Mouse (Mus musculus) inflammation-experienced regulatory T-cells, adult 16 weeks (primary cell): Measurements from ENCODE around the gene Gm11937. TPM values are rescaled to one million over a fixed set of nuclear protein-coding genes. Genes with fewer than 3 reads are reported as not detected.

Source experiments
- polyA plus RNA-seq: library from polyadenylated mRNA; unstranded; fragments of 100-300 nt; shearing (Covaris generic); gene quantifications from one replicate; pipeline ENCODE4 v1.2.1, GENCODE M21; 2017

Gm11937 gene
- polyA plus RNA-seq, result not detected

DNA sequence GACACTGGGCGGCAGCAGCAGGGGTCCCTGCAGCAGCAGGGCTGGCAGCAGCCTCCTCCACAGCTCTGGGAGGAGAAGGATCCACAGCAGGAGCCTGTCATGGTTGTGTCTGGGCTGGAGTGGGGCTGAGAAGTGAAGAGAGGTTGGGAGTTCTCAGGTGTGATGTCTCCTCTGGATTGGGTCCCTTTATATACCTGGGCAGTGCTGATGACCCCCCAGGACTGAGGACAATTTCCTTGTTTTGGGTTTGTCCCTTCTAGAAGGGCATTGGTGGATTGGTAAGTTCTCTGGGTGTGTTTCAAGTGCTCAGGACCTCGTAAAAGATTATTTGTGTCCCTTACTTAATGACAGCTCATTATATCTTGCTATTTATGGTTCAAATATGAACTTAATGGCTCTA lies at the start of gene Gm11937:
TSS of gene Gm11937 (minus strand) at position 101 of the 400 bp plus-strand sequence.

DNA sequence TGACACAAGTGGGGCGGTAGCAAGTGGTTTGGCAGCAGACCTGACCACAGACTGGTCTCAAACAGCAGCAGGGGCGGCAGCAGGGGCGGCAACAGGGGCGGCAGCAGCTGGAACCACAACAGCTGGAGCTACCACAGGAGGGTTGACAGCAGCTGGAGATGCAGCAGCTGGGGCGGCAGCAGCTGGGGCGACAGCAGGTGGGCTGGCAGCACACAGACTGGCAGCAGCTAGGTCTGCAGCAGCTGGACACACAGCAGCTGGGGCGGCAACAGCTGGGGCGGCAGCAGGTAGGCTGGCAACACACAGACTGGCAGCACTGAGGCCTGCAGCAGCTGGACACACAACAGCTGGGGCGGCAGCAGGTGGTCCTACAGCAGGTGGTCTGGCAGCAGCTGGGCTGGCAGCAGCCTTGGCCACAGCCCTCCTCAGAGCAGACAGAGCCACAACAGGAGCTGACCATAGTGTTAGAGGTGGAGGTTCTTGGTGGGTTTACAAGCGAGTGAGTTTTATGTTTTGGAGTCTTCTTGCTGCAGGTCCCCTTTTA lies 48.5 kb upstream of the Gm11937 start, which contains the start of gene Gm11563:
TSS of gene Gm11563 (minus strand) at position 494 of the 544 bp plus-strand sequence.

DNA sequence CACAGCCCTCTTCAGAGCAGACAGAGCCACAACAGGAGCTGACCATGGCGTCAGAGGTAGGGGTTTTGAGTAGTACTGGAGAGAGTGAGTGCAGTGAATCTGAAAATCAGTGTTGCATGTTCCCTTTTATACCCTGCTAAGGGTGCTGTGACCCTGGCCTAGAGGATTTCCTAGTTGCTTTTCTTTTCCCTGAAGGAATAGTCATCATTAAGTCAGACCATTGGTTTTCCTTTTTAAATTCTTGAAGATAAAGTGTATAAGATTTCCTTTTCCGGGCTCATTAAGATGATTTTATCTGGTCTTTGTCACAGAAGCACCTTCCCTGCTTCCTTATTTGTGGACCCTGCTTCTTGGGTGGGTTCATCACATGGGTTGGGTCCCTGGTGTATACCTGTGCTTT lies 40.1 kb upstream of the Gm11937 start, which contains the start of gene Gm11555:
TSS of gene Gm11555 (minus strand) at position 101 of the 400 bp plus-strand sequence.

DNA sequence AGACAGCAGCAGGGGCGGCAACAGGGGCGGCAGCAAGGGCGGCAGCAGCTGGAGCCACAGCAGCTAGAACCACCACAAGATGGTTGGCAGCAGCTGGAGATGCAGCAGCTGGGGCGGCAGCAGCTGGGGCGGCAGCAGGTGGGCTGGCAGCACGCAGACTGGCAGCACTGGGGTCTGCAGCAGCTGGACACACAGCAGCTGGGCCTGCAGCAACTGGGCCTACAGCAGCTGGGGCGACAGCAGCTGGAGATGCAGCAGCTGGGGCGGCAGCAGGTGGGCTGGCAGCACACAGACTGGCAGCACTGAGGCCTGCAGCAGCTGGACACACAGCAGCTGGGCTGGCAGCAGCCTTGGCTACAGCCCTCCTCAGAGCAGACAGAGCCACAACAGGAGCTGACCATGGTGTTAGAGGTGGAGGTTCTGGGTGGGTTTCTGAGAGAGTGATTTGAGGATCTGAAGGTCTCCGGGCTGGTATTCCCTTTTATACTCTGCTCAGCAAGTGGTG lies 33.7 kb upstream of the Gm11937 start, which contains the start of gene Krtap4-7:
TSS of gene Krtap4-7 (minus strand) at position 455 of the 505 bp plus-strand sequence.

DNA sequence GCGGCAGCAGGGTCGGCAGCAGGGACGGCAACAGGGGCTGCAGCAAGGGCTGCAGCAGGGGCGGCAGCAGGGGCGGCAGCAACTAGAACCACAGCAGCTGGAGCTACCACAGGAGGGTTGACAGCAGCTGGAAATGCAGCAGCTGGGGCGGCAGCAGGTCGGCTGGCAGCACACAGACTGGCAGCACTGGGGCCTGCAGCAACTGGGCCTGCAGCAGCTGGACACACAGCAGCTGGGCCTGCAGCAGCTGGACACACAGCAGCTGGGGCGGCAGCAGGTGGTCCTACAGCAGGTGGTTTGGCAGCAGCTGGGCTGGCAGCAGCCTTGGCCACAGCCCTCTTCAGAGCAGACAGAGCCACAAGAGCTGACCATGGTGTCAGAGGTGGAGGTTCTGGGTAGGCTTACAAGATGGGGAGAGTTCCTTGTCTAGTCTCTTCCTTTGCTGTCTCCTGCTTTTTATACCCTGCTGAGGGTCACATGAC lies 24.7 kb upstream of the Gm11937 start, which contains the start of gene Krtap4-2:
TSS of gene Krtap4-2 (minus strand) at position 432 of the 482 bp plus-strand sequence.

DNA sequence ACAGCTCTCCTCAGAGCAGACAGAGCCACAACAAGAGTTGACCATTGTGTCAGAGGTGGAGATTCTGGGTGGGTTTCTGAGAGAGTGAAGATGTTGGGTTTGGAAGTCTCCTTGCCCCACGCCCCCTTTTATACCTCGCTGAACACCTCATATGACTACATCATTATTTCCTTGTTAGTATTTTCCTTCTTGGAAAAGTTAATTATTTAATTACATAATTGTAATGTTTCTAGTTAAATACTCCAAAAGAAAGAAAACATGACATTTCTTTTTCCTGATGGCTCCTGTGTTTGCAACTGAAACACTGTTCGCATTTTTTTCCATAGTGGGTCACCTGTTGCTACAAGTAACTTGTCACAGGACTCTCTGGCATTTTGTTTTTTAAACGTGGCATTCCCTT lies 18.1 kb upstream of the Gm11937 start, which contains the start of gene Krtap4-1:
TSS of gene Krtap4-1 (minus strand) at position 101 of the 400 bp plus-strand sequence.

DNA sequence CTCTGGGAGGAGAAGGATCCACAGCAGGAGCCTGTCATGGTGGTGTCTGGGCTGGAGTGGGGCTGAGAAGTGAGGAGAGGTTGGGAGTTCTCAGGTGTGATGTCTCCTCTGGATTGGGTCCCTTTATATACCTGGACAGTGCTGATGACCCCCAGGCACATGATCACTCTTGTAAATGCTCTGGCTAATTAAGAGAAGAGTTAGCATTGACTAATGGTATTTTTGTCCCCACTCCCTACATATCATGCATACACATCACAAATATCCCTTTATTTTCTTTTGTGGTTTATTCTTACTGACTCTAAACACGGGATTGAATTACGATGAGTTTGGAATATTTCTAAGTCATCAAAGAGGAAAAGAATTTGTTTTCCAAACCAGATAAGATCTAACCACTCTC lies 10.3 kb upstream of the Gm11937 start, which contains the start of gene Gm11562:
TSS of gene Gm11562 (minus strand) at position 101 of the 400 bp plus-strand sequence.

DNA sequence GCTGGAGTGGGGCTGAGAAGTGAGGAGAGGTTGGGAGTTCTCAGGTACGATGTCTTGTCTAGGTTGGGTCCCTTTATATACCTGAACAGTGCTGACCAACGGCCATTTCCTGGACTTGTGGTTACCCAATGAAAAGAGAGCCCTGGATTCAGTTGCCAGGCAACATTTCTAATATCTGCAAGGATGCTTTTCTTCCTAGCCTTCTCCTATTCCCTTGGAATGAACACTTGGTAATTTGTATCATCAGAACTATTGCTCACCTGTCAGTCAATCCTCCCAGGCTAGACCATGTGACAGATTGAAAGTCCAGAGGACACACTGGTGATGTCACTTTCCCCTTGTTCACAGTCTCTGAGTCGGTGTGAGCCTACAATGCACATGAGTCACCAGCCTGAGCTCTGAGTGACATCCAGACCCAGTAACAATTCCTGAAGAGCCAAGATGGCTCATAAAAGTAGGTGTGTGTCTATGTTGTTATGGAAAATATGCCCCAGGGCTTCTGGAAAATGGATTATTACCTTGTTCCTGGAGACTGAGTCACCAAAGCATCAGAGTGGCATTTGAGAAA lies 4.9 kb upstream of the Gm11937 start, which contains the start of gene Krtap2-4:
TSS of gene Krtap2-4 (minus strand) at position 51 of the 568 bp plus-strand sequence.

DNA sequence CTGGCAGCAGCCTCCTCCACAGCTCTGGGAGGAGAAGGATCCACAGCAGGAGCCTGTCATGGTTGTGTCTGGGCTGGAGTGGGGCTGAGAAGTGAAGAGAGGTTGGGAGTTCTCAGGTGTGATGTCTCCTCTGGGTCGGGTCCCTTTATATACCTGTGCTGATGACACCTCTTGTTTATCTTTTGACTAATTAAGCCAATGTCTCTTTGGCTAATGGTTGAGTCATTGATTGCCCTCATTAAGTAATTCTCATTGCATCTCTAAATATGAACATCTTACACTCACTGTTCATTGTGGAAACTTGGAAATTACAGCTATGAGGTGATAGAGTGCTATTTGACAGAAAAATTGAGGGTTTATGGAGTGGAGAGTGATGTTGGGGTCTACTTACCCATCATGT lies 6.8 kb downstream of the Gm11937 start, which contains the start of gene Gm11938:
TSS of gene Gm11938 (minus strand) at position 101 of the 400 bp plus-strand sequence.

DNA sequence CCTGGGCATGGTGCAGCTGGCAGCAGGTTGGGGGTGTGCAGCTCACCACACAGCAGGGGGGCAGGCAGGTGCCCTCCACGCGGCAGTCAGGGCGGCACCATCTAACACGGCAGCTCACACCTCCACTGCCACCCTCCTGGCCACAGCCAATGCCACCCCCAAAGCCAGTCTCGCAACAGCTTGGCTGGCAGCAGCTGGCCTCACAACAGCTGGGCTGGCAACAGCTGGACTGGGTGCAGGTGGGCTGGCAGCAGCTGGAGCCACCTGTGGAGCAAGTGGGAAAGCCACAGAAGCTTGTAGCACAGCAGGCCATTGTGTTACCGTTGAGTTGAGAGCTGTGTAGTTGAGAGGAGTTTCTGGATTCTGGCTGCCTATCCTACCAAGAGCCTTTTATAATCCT lies 12.2 kb downstream of the Gm11937 start, which contains the start of gene Krtap9-3:
TSS of gene Krtap9-3 (minus strand) at position 364 of the 400 bp plus-strand sequence.

DNA sequence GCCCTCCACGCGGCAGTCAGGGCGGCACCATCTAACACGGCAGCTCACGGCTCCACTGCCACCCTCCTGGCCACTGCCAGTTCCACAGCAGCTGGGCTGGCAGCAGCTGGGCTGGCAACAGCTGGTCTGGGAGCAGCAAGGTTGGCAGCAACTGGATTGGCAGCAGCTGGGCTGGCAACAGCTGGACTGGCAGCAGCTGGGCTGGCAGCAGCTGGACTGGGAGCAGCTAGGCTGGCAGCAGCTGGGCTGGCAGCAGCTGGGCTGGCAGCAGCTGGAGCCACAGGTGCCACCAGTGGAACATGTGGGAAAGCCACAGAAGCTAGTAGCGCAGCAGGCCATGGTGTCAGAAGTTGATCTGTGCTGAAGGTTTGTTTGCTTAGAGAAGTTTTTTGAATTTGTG lies 19.0 kb downstream of the Gm11937 start, which contains the start of gene Krtap1-3:
TSS of gene Krtap1-3 (minus strand) at position 359 of the 400 bp plus-strand sequence.

DNA sequence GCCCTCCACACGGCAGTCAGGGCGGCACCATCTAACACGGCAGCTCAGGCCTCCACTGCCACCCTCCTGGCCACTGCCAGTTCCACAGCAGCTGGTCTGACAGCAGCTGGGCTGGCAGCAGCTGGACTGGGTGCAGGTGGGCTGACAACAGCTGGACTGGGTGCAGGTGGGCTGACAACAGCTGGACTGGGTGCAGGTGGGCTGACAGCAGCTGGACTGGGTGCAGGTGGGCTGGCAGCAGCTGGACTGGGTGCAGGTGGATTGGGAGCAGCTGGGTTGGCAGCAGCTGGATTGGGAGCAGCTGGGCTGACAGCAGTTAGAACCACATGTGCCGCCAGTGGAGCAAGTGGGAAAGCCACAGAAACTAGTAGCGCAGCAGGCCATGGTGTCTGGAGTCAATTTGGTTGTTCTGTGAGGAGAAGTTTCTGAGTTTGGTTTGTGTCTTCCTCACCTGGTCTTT lies 26.7 kb downstream of the Gm11937 start, which contains the start of gene Krtap1-4:
TSS of gene Krtap1-4 (minus strand) at position 410 of the 460 bp plus-strand sequence.

DNA sequence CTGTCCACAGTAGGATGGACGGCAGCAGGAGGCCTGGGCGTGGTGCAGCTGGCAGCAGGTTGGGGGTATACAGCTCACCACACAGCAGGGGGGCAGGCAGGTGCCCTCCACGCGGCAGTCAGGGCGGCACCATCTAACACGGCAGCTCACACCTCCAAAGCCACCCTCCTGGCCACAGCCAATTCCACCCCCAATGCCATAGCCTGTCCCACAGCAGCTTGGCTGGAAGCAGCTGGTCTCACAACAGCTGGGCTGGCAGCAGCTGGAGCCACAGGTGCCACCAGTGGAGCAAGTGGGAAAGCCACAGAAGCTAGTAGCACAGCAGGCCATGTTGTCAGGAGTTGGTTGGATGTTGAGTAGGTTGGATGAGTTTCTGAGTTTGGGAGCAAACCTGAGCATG lies 29.4 kb downstream of the Gm11937 start, which contains the start of gene Krtap1-5:
TSS of gene Krtap1-5 (minus strand) at position 381 of the 400 bp plus-strand sequence.

DNA sequence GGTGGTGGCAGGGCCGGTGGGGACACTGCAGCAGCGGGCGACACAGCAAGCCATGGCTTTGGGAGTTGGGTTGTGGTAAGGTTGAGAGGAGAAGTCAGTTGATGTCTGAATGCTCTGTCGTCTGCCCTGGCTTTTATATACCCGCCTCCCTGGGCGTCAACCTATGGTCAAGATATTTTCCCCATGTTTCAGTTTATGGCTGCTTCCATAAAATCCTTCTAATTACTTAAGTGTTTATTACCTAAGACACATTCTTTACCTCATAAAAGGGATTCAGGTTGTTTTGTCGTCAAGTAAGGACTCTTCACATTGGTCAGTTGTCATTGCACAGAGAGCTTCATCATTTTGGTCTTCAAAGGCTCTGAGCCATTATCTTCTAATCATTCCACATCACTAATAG lies 43.5 kb downstream of the Gm11937 start, which contains the start of gene Krtap3-1:
TSS of gene Krtap3-1 (minus strand) at position 101 of the 400 bp plus-strand sequence.

Other genes with a start within 250 kb of the Gm11937 start
- gene Krt28, start 235.3 kb downstream of the Gm11937 start, polyA plus RNA-seq, result not detected
- gene Krt10, start 220.8 kb downstream of the Gm11937 start, polyA plus RNA-seq, result 21.7 TPM
- gene Krt12, start 187.9 kb downstream of the Gm11937 start, polyA plus RNA-seq, result not detected
- gene Krt20, start 172.0 kb downstream of the Gm11937 start, polyA plus RNA-seq, result not detected
- gene Krt23, start 117.1 kb downstream of the Gm11937 start, polyA plus RNA-seq, result not detected
- gene Krt39, start 88.9 kb downstream of the Gm11937 start, polyA plus RNA-seq, result not detected
- gene Krt40, start 67.0 kb downstream of the Gm11937 start, polyA plus RNA-seq, result not detected
- gene Krtap3-3, start 59.3 kb downstream of the Gm11937 start, polyA plus RNA-seq, result not detected
- not detected for gene Krtap3-2, start 53.3 kb downstream of the Gm11937 start, polyA plus RNA-seq
- gene Gm11939, start 50.7 kb downstream of the Gm11937 start, polyA plus RNA-seq, result not detected
- gene Krtap3-1, start 43.6 kb downstream of the Gm11937 start, polyA plus RNA-seq, result not detected
- gene Krtap1-5, start 29.2 kb downstream of the Gm11937 start, polyA plus RNA-seq, result not detected
- gene Krtap1-4, start 26.5 kb downstream of the Gm11937 start, polyA plus RNA-seq, result not detected
- gene Krtap1-3, start 18.9 kb downstream of the Gm11937 start, polyA plus RNA-seq, result not detected
- gene Krtap9-3, start 12.1 kb downstream of the Gm11937 start, polyA plus RNA-seq, result not detected
- gene Gm11938, start 6.9 kb downstream of the Gm11937 start, polyA plus RNA-seq, result not detected
- not detected for gene Krtap2-4, start 4.7 kb upstream of the Gm11937 start, polyA plus RNA-seq
- gene Gm11562, start 10.2 kb upstream of the Gm11937 start, polyA plus RNA-seq, result not detected
- not detected for gene Krtap4-1, start 18.0 kb upstream of the Gm11937 start, polyA plus RNA-seq
- not detected for gene Krtap4-2, start 24.9 kb upstream of the Gm11937 start, polyA plus RNA-seq
- not detected for gene Krtap4-7, start 33.9 kb upstream of the Gm11937 start, polyA plus RNA-seq
- gene Gm11555, start 40.0 kb upstream of the Gm11937 start, polyA plus RNA-seq, result not detected
- gene Gm11563, start 48.8 kb upstream of the Gm11937 start, polyA plus RNA-seq, result not detected
- gene Krtap4-6, start 55.8 kb upstream of the Gm11937 start, polyA plus RNA-seq, result not detected
- not detected for gene Gm14190, start 80.6 kb upstream of the Gm11937 start, polyA plus RNA-seq
- gene Gm14180, start 124.1 kb upstream of the Gm11937 start, polyA plus RNA-seq, result not detected
- gene Gm11595, start 162.7 kb upstream of the Gm11937 start, polyA plus RNA-seq, result not detected
- not detected for gene Krtap4-8, start 170.5 kb upstream of the Gm11937 start, polyA plus RNA-seq
- not detected for gene Krtap4-9, start 175.0 kb upstream of the Gm11937 start, polyA plus RNA-seq
- gene Gm11596, start 183.3 kb upstream of the Gm11937 start, polyA plus RNA-seq, result not detected
- not detected for gene Gm11569, start 188.7 kb upstream of the Gm11937 start, polyA plus RNA-seq
- gene Gm11554, start 194.3 kb upstream of the Gm11937 start, polyA plus RNA-seq, result not detected
- not detected for gene Krtap4-13, start 199.7 kb upstream of the Gm11937 start, polyA plus RNA-seq
- not detected for gene Gm11564, start 205.5 kb upstream of the Gm11937 start, polyA plus RNA-seq
- not detected for gene 2300003K06Rik, start 227.9 kb upstream of the Gm11937 start, polyA plus RNA-seq
- gene Krtap4-16, start 241.4 kb upstream of the Gm11937 start, polyA plus RNA-seq, result not detected
- not detected for gene Gm11568, start 247.7 kb upstream of the Gm11937 start, polyA plus RNA-seq